Mouse (Mus musculus) lung, postnatal 0 days (tissue): Measurements from ENCODE around the gene Adamts20.

Experiments used
- CTCF ChIP-seq: IDR thresholded peaks from 2 replicates; pipeline ENCODE4 v1.5.1; 2016; ENCODE audit warnings: antibody characterized with exemption, mild to moderate bottlenecking
- EP300 ChIP-seq: IDR thresholded peaks from 2 replicates; pipeline ENCODE4 v1.6.1; 2016; ENCODE audit warnings: antibody characterized with exemption, mild to moderate bottlenecking, control low read depth

DNA sequence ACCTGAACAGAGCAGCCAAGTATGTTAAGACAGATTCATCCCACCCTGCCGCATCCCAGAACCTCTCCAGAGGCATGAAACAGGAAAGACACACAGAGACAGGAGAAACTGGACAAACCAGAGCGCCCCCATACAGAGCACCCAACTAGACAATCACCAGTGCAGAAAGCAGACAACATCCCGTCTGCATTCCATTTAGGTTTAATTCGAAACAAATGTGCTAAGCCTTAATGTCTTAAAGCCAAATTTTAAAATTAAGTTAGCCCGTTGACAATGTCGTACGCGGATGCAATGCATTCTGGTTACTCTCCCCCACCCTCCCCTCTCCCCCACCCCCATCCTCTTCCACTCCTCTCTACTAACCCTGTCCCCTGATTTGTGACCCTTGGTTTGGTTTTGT, 126.2 kb downstream of the Adamts20 start:
- TF ChIP-seq CTCF (no peak), EP300 (no peak)
